Mouse (Mus musculus) NIH3T3 (cell line): ENCODE measurements around the gene Trmt10a.

ENCODE experiments used
- DNase-seq: peaks from one replicate; pipeline ENCODE4 v3.0.0-alpha.2; 2012; ENCODE audit warnings: low read depth

Gene Trmt10a

DNA sequence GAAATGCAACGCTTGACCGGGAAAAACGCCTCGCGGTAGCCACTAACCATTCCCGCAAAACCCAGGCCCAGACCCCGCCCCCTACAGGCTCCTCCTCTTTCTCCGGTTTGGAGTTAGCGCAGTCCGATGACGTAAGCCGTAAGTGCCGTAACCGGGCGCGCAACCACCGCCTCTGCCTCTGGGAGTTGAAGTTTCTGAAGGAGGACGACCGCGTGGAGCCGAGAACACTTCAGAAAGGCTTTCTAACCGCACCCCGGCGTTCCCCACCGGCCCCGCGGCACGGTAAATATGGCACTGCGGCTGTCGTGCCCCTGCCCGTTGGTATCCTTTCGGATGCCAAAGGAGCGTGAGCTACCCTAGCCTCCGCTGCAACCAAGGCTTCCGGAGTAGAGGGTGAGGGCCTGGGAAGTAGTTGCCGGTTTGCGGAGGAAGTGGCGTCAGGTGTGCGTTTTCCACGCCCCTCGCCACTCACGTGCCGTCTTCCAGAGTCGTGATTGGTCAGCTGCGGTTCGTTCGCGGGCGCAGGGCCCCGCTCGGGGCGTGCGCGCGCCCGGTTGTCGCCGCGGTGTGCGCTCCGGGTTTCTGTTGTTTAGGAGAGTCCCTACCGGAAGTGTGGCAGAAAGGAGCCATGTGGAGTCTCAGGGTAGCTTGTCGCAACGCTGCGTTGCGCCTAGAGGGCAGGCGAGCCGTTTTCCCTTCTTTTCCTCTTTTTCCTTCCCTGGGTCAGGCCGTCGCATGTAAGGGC lies at the start of gene Trmt10a:
TSS of gene Trmt10a (plus strand) at position 134 of the 745 bp plus-strand sequence.
- DNase-seq = peak; percentile 99

DNA sequence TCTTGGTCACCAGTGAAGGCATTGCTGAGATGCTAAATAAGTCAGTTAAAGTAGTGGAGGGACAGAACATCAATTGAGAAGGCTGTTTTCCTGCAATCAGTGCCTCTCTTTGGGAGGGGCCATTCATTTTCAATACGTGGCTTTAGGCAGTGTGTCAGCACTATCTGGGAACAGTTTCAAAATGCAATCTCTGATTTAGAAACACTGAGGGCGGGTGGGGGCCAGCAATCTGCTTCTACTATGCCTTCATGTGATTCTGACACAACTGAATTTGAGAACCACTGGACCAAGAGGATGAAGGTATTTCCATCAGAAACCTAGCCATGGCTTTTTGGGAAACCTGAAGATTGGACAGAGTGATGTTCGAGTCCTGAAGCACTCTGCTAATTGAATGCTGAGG lies 47.9 kb upstream of the Trmt10a start:
- DNase-seq = peak; percentile 82

DNA sequence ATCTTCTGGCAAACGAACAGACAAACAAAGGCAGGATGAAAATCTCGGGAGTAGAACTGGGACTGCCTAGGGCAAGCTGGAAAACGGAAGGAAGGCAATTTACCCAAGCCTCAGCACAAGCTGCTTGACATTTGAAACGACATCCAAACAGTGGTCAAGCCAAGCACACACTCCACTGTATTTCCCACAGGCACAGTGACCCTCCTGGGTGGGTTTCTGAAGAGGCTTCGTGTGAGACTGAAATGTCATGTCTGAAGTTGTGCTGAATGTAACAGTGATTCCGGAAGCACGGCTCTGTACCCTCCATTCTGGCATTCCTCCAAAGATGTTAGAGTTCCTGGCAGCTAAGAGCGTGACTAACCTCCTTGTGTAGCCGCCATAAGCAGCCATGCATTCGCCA lies 47.5 kb upstream of the Trmt10a start:
- peak; percentile 59 for DNase-seq

DNA sequence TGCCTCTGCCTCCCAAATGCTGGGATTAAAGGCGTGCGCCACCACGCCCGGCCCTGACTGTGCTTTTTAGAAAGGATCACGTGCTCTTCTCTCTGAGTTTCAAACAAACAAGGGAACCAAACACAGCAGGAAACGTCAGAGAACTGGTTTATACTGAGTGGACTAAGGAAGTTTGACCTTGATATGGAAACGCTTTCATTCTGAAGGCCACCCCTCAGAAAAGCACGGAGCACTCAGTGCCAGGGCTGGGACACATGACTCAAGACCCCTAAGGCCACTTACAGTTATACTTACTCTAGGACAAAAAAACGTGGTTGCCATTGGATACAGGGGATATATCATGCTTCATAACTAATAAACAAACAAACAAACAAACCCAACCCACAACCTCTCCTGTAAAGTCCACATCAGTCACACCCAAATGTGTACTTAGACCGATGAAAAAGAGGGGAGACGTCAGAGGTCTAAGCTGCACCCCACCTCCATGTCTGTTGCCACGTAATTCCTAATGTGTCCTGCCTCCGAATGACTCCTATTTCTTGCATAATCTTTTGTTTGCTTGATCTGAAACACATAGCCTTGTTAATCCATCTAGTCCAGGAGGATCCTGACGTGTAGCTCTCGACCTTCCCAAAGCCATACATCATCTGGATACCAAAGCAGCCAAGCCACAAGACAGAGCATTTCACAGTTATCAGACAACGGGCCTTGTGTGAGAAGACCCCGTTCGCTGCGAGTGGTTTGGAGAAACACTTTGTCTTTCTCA lies 46.8 kb upstream of the Trmt10a start:
- no peak for DNase-seq

DNA sequence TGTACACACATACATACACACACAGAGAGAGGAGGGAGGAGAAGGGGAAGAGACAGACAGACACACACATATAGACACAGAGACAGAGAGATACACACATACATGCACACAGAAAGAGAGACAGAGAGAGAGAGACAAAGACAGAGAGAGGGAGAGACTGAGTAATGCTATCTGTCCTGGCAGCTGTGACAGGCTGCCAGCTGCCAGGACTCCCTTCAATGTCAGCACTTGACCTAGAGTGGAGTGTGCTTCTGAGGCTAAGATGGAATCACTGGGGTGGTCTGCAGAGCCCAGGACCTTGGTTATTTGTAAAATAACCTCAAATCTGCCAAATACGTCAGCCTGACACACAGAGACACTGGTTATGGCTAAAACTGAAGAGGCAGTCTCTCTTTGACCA lies 45.5 kb upstream of the Trmt10a start:
- DNase-seq = no peak

DNA sequence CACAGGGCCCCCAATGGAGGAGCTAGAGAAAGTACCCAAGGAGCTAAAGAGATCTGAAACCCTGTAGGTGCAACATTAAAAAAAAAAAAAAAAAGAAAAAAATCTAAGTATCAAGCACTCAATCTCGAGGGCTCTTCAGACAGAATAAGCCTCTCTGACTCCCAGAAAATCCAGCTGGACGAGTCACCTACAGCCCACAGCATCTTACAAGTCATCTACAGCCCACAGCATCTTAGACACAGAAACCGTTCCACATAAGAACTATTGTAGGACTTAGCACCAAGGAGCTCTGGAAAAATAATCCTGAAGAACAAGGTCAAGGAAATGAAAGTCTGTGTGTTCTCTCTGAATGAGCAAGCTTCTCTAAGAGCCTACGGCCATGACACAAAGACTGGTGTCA lies 41.3 kb upstream of the Trmt10a start:
- no peak for DNase-seq

DNA sequence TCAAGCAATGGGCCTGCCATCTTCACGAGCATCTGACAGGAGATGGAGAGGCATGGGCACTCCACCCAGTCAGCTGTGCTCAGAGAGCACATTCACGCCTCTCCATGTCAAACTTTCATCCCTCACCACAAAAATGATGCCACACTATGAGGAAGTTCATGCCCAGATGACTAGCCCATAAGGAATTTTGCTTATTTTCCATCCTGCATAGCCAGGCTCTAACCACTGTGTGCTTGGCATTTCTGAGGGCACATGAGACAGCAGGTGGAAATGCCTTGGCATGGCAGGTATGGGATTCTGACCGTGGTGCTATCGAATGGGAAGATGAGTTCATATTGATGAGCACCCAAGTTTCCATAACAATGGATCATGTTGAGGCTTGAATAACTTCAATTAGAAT lies 39.6 kb upstream of the Trmt10a start:
- DNase-seq = no peak

DNA sequence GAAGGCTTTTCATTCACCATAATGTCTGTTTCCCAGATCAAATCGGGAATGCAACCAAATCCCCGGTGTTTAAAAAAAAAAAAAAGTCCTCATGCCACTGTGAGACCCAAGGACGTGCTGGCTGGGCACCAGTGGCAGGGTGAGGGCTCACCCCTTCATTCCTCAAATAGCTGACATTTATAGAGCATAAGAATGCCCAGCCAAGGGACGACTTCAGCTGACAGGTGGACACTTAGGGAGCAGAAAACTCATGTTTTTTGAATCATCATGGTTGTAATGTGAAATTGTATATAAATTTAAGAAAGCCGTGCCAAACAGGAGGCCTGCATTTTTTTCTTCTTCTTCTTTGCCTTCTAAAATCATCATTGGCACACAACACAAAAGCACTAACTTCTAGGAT lies 38.2 kb upstream of the Trmt10a start:
- no peak for DNase-seq

DNA sequence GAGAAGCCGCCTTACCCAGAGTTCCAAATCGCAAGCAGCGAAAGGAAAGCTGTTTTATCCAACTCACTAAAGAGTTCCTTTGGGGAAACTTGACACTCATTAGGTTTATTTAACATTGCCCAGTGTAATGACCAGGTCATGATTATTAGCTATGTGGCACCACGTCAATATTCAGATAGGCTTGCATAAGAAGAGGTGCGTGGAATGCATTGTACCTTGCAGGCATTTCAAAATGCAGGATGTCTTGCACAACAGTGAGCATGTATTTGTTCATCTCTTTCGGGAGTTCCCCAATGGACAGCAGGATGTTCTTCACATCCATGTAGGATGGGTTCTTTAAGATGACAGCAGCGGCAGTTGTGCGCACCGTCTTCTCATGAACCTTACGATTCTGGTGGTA lies 36.4 kb upstream of the Trmt10a start:
- DNase-seq = no peak

DNA sequence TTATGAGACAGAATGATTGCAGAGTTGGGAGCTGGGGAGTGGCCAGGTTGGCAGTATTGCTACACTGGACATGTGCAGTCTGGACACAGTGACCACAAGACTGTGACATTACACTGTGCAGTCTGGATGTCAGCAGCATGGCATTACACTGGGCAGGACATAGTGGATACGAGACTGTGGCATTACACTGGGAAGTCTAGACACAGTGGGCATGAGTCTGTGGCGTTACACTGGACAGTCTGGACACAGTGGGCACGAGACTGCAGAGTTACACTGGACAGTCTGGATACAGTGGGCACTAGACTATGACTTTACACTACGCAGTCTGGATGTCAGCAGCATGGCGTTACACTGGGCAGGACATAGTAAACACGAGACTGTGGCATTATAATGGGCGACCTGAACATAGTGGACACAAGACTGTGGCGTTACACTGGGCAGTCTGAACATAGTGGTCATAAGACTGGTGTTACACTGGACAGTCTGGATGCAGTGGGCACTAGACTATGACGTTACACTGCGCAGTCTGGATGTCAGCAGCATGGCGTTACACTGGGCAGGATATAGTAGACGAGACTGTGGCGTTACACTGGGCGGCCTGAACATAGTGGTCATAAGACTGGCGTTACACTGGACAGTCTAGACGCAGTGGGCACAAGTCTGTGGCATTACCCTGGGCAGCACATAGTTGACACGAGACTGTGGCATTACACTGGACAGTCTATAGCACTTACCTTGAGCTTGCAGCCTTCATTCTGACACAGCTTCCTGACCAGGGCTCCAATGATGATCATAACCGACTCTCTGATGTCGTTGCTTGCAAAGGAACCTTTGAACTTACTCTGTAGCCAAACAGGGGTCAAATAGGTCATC lies 32.1 kb upstream of the Trmt10a start:
- no peak for DNase-seq

DNA sequence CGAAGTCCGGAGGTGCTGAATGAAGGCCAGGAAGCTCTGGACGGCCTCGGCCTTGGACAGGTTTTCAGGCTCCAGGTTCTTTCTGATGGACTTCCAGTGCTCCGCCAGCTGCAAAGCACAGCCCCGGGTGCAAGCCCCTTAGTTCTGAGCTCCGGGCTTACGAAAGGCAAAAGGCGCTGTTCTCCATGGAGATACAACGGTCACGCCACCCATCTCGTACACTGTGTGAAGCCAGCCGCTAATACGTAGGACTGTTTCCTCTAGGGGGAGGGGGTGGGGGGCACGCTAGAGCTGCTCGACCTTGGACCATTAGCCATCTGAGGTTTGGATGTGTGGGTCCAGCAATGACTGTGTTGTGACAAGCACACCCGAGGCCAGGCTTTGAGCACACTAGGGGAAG lies 29.1 kb upstream of the Trmt10a start:
- DNase-seq = no peak

DNA sequence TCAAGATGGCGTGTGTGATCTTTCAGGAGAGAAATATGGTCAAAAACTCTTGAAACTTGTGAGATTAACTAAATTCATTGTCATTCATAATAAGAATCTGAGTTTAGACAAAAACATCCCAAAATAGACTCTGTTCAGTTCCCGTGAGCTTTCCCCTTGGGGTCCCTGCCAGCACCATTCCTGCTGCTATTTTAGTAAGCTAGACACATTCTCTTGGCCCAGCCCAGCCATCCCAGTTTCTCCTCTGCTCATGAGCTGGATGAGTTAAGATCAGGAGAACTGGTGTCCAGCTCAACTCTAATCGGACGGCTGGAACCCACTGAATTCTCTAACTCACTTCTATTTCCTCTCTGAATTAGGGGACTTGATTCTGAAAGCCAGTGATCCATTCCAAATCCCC lies 26.4 kb upstream of the Trmt10a start:
- peak; percentile 34 for DNase-seq

DNA sequence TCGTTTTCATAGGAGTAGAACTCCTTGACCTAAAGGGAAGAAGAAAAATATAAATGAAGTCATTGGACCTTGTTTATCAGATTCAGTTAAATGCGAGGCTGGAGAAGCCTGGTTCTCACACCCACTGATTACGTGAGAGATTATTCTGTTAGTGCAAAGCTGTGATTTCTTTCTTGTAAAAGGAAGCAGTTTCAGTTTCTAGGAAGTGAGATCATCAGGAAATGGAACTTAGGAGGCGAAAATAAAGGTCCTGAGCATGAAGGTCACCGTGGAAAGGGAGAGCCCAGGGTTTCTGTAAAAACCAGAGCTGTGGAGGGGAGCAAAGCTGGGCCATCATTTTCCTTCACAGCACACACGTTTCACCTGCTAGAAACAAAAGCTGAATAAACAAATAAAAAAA lies 24.9 kb upstream of the Trmt10a start:
- DNase-seq = no peak

DNA sequence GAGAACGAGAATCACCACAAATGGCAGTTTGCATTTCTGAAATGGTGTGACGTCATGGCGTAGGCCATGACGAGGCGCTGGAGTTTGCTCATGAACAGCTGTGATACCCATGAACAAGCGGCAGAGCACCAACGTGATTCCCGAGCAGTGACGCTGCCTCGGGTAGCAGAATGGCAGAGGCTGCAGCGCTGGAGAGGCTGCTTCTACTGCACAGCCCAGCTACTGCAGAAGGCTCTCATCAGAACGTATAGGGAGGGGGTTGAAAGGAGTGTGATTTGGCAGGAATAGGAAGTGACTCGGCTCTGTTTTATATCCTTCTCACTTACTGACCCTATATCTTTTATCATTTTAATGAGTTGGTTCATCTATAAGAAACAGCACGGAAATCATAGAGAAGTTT lies 24.4 kb upstream of the Trmt10a start:
- DNase-seq = no peak

DNA sequence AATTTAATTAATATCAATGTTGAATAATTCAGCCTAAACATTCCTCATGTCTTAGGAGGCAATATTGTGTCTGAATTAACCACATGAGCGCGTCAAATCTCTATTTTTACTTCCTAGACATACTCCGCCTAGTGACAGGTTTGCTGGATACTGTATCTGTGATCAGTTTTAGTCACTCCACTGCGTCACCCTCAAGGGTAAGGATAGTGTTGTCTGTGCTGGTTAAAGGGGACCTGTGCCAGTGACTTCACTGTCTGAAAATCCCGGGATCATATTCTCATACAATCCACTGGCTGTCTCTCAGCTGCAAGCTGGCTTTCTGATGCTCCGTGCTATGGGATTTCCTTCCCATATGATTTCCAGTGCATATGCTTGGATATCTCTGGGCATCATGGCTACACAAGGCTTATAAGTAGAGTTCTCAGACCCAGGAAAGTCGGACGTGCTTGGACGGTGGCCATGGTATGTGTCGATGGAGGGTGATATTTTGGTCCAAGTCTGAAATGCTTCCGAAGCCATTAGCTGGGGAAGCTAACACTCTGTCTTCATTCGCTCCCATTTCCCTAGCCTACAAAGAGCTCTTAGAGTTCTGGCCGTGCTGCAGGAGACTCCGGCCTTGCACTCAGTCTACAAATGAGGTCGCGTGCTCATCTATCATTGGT lies 23.7 kb upstream of the Trmt10a start:
- no peak for DNase-seq

DNA sequence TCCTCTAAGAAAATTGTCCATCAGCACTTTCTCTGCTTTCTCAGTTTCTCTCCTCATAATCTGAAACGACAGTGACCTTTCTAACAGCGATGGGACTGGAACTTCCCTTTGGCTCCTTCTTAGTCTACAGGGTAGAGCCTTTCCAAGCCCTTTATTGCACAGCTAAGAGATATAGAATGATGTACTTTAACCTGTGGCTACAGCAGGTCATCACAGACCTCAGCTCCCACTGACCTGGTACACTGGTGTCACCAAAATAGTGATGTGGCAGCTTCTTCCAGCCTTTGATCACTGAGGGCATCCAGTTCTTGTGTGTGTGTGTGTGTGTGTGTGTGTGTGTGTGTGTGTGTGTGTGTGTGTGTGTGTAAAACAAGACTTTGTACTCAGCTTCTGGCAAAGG lies 21.8 kb upstream of the Trmt10a start:
- no peak for DNase-seq

DNA sequence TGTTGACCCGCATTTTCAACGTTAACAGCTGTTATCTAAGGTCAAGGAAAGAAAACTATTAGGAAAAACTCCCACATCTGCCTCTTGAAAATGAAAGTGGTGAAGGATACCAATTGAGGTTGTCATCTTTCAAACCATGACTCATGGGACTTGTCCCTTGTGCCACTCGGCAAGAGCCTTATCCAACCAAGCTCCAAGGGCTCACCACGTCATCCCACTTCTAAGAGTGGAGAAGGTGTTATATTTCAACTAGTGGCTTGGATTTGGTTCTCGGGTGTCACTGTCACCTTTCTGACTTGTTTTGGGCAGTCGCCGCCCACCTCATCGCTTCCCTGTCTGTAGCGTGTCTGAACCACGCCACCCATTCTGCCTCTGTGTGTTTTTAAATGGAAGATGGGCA lies 19.4 kb upstream of the Trmt10a start:
- no peak for DNase-seq

DNA sequence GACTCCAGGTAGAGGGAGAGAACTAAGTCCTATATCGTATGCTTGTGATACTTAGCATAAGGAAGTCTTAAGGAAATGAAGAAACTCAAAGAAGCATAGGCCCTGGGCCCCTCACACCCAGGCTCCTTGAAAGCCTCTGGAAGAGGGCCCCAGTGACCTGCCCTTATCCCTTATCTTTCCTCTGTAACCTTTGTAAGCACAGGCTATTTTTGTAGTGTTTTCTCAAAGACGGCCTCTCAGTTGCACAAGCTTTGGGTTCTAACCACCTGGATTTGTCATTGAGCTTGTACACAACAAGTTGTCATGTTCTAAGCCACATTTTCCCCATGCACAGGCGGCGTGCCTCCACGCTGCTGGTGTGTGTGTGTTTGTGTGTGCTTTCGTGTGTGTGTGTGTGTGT lies 14.1 kb upstream of the Trmt10a start:
- no peak for DNase-seq

DNA sequence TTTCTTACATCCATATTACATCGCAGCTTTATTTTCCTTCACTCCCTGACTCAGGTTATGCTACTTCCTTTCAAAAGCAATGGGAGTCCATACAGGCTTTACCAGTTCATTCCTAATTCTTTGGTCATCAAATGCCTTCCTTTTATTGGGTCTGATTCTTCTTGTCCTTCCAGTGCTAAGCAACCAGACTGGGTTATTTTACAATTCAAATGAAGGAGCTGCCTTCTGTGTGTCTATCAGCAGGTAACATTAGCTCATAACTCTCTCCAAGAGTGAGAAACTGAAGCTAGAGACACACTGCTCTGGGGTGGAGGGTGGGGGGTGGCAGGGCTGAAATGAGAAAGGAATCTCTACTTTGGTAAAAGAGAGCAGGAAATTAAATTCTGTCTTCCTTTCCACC lies 12.6 kb upstream of the Trmt10a start:
- no peak for DNase-seq

DNA sequence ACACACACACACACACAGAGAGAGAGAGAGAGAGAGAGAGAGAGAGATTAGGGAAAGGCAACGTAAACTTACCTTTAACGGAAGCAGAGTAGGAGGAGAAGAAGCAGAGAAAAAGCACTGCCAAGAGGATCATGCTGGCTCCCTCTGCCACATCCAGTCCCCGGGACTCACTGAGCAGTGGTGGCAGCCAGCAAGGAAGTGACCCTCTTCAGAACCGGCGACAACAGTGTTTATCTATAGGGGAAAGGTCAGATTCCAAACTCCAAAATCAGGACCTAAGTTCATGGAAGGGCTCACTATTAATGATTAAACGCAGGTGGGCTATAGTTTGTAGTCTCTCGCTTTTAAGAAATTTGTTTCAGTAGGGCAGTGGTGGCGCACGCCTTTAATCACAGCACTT lies 12.1 kb upstream of the Trmt10a start:
- no peak for DNase-seq

DNA sequence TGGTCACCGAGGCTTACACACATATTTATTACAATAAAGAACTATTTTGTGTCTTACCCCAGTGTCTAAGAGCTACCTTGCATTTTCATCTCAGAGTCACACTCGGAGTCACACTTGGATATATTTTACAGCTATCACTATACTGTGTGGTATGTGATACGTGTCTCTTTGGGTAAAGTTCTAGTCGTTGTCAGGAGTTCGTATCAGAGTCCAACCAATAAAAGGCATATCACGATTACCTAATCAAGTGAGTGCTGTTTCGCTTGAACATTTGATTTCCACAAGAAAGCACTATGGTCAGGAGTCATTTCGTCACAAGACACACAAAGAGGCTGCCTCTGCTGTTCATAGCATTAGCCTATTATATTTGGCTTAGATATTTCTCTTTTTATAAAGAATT lies 9.8 kb upstream of the Trmt10a start:
- DNase-seq = no peak

DNA sequence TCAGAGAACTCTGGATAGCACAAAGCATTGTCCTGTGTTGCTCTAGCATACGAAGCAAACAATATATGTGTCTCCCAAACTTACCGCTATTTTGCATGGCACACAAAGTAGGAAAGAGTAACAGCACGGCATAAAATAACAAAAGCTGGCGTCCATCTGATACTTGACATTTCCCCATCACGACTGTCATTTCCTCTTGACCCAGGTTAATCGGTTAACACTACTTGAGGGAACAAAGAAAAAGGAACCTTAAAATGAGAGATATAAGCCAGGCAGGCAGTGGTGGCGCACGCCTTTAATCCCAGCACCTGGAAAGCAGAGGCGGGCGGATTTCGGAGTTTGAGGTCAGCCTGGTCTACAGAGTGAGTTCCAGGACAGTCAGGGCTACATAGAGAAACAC lies 9.3 kb upstream of the Trmt10a start:
- no peak for DNase-seq
